Mouse (Mus musculus) stomach, postnatal 0 days (tissue): Measurements from ENCODE around the gene Kifc3.

Experiments used
- CTCF ChIP-seq: IDR thresholded peaks from 2 replicates; pipeline ENCODE4 v1.5.1; 2016; ENCODE audit warnings: antibody characterized with exemption, low read depth, mild to moderate bottlenecking, moderate library complexity
- EP300 ChIP-seq: optimal IDR thresholded peaks from 2 replicates; pipeline ENCODE3; 2016; ENCODE audit warnings: antibody characterized with exemption

DNA sequence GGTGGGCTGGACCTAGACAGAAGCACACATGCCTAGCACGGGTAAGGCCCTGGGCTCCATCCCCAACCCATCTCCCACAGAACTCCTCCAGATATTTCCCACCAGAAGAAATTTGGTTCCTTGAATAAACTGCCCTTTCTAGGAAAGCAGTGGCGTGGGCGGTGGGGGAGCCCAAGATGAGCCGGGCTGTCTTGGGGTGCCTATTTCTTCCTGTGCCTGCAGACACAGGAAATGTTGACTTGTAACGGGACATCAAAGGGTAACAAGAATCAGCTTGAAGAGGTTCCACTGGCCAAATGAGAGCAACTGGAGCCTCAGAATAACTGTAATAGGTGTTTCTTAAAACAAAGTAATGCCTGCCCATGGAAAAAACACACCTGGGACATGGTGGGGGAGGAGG, 44.7 kb upstream of the Kifc3 start:
- TF ChIP-seq CTCF (no peak), EP300 (no peak)
